Mouse (Mus musculus) layer of hippocampus, adult 18-20 months (tissue): ENCODE data around the gene Glo1. TPM values are rescaled to one million over a fixed set of nuclear protein-coding genes. Genes with fewer than 3 reads are reported as not detected.
"Not testable (repeated sequence)": the region's sequence is repeated elsewhere in the genome, so short reads cannot be mapped to it uniquely, and the experiment has no call there.

Experiments used
- DNase-seq, 2 experiments: peaks; one replicate each; pipeline ENCODE4 v3.0.0; 2022; ENCODE audit warnings: low spot score in 2 of 2
- long read RNA-seq: library from polyadenylated mRNA; stranded (forward); transcript quantifications from one replicate; pipeline ENCODE4 v2.0.0, GENCODE M21; 2021
- total RNA-seq, 2 experiments: library from RNA; stranded (reverse); gene quantifications; 2 replicates each; pipeline ENCODE4 v1.2.3; 2021

Gene Glo1
- 100 to 1,000 TPM; 199 to 206 TPM for total RNA-seq
- long read RNA-seq, full-length matches to known transcripts = 437 of 466 reads
- long read RNA-seq, partial matches to known transcripts = 8 of 466 reads
- long read RNA-seq, other reads (novel, unspliced or antisense) = 21 of 466 reads

GRCm38 (mm10) chr17:30626719-30627118 is at the start of gene Glo1:
Glo1 (minus strand) TSS chr17:30626871.
- not testable (repeated sequence) for DNase-seq

GRCm38 (mm10) chr17:30675021-30675740 is 48.5 kb upstream of the Glo1 start:
- DNase-seq = peak in 1 of 2 experiments; percentile 9

- DNase-seq = no peak
These were observed 46.4 kb upstream of the Glo1 start for GRCm38 (mm10) chr17:30673023-30673422.

GRCm38 (mm10) chr17:30672556-30672955 is 45.9 kb upstream of the Glo1 start:
- DNase-seq = no peak

GRCm38 (mm10) chr17:30664856-30665255 is 38.2 kb upstream of the Glo1 start:
- DNase-seq = no peak

- no peak for DNase-seq
These were observed 36.5 kb upstream of the Glo1 start for GRCm38 (mm10) chr17:30663170-30663569.

GRCm38 (mm10) chr17:30662131-30662530 is 35.5 kb upstream of the Glo1 start:
- DNase-seq = no peak

GRCm38 (mm10) chr17:30658152-30658544 is 31.5 kb upstream of the Glo1 start:
- peak; percentile 47 to 85 for DNase-seq

- no peak for DNase-seq
These were observed 31.0 kb upstream of the Glo1 start for GRCm38 (mm10) chr17:30657530-30658151.

- no peak for DNase-seq
These were observed 26.3 kb upstream of the Glo1 start for GRCm38 (mm10) chr17:30653010-30653409.

GRCm38 (mm10) chr17:30648770-30649169 is 22.1 kb upstream of the Glo1 start:
- no peak for DNase-seq

GRCm38 (mm10) chr17:30640896-30641295 is 14.2 kb upstream of the Glo1 start:
- DNase-seq = no peak

- DNase-seq = no peak
These were observed 12.3 kb upstream of the Glo1 start for GRCm38 (mm10) chr17:30638996-30639395.

- no peak for DNase-seq
These were observed 11.0 kb upstream of the Glo1 start for GRCm38 (mm10) chr17:30637714-30638113.

- no peak for DNase-seq
These were observed 8.7 kb upstream of the Glo1 start for GRCm38 (mm10) chr17:30635367-30635766.

- DNase-seq = not testable (repeated sequence)
These were observed 2.5 kb downstream of the Glo1 start, which contains the start of gene Dnah8 for GRCm38 (mm10) chr17:30624132-30624531. Dnah8 (plus strand) TSS chr17:30624354.

GRCm38 (mm10) chr17:30623200-30623599 is 3.5 kb downstream of the Glo1 start:
- DNase-seq = no peak

GRCm38 (mm10) chr17:30621450-30621849 is 5.2 kb downstream of the Glo1 start:
- DNase-seq = no peak

- DNase-seq = no peak
These were observed 6.1 kb downstream of the Glo1 start for GRCm38 (mm10) chr17:30620548-30620947.

GRCm38 (mm10) chr17:30619153-30619552 is 7.5 kb downstream of the Glo1 start:
- DNase-seq = no peak

- DNase-seq = no peak
These were observed 8.4 kb downstream of the Glo1 start for GRCm38 (mm10) chr17:30618136-30618891.

- DNase-seq = no peak
These were observed 10.5 kb downstream of the Glo1 start for GRCm38 (mm10) chr17:30616203-30616602.
